Mouse (Mus musculus): Measurements from ENCODE around the gene Prtg. TPM values are rescaled to one million over a fixed set of nuclear protein-coding genes. Genes with fewer than 3 reads are reported as not detected.

Prtg gene
- total RNA-seq, 1 experiment from 2014 or later: 0.22 TPM

DNA sequence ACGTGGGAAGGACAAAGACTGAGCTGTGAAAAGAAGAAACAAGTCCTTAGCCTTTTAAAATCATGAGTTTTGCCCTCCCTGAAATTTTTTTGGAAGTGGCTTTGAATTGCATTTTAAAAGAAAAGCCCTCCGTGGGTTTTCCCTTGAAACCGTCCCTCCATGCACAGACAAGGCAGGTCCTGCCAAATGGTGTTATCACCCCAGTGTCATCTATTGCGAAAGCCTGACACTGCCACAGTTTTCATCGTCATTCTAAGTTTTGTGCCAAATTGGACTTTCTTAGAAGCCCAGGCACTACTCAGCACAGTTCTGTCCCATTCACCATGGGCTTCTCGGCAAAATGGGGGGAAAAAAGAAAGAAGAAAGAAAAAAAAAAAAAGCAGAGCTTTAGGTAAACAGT is 106.9 kb downstream of the Prtg start:
- peak; percentile 17 for DNase-seq

DNA sequence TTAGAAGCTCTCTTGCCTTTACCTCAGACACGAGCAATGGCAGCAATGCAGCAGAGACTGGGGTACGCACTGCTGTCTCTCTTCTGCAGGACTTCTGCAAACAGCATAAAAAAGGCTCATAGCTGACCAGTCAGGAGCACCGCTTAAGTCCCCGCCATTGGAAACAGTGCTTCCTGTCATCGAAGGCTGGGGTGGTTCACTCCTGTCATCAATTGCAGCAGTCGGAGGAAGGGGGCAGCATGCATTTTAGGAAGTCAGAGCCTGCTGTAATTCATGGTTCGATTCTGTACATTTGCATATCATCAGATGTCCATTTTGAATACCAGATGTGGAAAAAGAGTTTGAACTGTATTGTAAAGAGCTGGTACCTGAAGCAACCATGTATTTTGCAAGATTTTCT is 109.1 kb downstream of the Prtg start:
- DNase-seq: no peak

DNA sequence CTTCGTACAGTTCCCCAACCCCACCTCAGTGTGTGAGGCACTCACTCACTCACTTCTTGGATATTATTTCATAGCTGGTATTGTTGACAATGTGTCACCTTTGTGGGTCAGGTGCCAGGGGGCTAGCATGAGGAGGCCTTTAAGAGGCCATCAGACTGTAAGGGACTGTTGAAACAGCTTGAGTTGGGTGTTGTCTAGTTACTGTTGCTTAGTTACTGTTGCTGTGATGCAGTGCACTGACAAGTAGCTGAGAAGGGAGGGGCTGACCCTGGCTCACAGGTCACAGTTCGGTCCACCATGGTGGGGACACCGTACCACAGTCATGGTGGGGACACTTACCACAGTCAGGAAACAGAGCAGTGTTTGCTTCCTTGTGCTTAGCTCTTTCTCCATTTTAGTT is 116.4 kb downstream of the Prtg start:
- DNase-seq: no peak

- peak; percentile 75 for DNase-seq
These were observed 118.6 kb downstream of the Prtg start, which contains the start of gene Pygo1 for GRCm38 (mm10) chr9:72925021-72925934. TSS of gene Pygo1 (plus strand) at chr9:72925645.

DNA sequence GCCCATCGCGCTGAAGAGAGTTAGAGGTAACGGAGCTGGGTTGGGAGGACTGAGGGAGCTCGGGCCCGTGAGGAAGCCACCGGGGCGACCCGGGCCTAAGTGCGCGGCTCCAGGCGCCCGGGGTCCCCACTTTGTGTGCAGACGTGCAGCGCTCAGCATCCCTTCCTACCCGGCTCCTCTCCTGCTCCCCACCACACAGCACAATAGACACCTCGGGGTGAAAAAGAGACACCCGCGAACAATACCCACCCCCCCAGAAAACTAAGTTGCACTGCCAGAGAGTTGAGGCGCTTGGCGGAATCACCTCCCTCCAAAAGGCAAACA is 119.2 kb downstream of the Prtg start:
- DNase-seq: no peak

- DNase-seq: no peak
These were observed 124.6 kb downstream of the Prtg start for GRCm38 (mm10) chr9:72931166-72931790.

DNA sequence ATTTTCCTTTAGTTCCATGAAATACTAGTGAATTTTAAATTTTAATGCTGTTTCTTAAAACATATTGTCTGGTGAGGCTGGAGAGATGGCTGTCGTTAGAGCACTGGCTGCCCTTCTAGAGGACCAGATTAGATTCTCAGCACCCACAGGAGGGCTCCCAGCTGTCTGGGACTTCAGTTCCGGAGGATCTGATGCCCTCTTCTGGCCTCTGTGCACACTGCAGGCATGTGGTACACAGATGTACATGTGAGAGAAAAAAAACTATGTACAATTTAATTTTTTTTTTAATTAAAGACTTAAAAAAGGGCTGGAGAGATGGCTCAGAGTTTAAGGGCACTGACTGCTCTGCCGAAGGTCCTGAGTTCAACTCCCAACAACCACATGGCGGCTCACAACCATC is 128.6 kb downstream of the Prtg start:
- DNase-seq: no peak

DNA sequence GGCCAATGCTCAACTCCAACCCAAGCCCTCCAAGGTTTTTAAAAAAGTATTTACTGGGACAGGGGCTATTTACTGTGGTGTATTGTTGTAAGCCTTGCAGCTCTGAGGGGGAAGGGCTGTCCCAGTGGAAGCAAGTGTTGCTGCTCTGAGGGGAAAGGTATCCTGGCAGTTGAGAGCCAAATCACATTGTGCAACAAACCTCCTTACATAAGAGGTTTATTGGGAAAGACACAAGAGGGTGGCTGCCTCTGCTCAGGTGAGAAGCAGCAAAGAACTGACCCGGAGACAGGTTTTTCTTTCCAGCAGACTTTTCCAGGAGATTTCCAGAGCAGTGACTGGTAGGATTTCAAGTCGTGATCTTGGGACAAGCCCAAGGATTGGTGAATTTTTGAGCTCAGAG is 129.6 kb downstream of the Prtg start:
- peak; percentile 15 for DNase-seq

DNA sequence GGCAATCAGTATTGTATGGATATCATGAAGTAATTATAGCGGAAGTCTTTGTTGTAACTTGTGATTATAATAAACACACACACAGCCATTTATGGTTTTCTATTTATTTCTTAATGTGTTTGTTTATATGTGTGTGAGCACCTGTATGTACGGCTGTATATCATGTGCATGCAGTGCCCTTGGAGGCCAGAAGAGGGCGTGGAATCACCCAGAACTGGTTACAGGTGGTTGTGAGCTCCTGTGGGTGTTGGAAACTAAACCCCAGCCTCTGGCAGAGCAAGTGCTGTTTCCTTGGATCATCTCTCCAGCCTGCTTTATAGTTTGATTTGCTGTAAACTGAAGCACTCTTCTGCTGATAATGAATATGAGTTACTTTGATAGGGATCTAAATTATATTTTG is 136.8 kb downstream of the Prtg start:
- DNase-seq: no peak

GRCm38 (mm10) chr9:72944286-72944685 is 137.6 kb downstream of the Prtg start:
- no peak for DNase-seq

DNA sequence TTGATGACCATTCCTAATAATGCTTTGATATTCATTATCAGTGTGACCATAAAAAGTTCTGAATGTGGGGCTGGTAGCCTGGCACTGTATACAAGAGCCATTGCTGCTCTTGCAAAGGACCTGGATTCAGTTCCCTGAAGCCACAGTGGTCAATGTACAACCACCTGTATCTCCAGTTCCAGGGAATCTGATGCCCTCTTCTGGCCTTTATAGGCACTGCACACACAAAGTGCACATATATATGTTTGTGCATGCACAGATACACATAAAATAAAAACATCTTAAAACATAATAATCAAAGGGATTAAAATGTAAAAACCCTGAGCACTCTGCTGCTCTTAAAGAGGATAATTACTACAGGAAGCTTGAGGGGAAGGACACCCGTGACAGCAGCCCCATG is 140.3 kb downstream of the Prtg start:
- DNase-seq: no peak

- DNase-seq: no peak
These were observed 142.9 kb downstream of the Prtg start for GRCm38 (mm10) chr9:72949572-72949971.

GRCm38 (mm10) chr9:72954746-72955145 is 148.1 kb downstream of the Prtg start:
- DNase-seq: peak; percentile 55

- DNase-seq: peak; percentile 70
These were observed 148.9 kb downstream of the Prtg start for GRCm38 (mm10) chr9:72955546-72955945.

DNA sequence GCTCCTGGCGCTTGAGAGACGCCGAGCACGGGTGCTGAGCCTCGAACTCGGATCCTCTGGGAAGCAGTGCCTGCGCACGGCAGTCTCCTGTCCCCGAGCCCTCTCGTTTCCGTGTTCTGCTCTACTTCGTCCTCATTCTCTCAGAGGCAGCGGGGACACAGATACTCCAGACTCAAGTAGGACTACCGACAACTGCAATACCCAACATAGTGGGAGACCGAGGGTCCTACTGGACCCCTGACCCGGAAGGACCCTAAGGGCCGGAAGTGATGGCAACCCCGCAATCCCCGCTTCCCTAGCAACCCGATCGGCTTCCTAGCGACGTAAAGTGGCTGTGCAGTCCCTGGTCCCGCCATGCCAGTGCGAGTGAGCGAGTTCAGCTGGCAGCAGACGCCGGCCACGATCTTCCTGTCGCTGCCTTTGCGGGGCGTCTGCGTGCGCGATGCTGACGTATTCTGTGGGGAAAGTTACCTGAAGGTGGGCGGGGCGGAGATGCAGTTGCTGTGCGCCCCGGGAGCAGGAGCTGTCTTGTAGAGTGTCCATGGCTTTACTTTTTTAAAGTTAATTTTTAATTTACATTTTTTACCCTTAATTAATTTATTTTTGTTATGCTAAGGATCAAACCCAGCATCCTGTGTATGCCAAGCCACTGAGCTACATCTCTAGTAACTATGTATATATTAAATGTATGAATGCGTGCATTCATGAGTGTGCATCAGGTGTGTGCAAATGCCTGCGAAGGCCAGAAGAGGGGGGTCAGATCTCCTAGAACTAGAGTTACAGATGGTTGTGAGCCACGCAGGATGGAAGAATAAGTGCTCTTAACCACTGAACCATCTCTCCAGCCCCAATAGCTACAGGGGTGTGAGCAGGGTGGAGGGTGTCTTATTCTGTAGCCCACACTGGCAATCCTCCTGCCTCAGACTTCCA is 152.1 kb downstream of the Prtg start, which contains the start of the genes Dyx1c1 and Gm44503:
Dyx1c1 (plus strand) TSS at position 265 of the 930 bp plus-strand sequence.
Gm44503 (plus strand) TSS at position 332 of the 930 bp plus-strand sequence.
- peak; percentile 92 for DNase-seq

- no peak for DNase-seq
These were observed 154.7 kb downstream of the Prtg start for GRCm38 (mm10) chr9:72961346-72961745.

- no peak for DNase-seq
These were observed 155.3 kb downstream of the Prtg start for GRCm38 (mm10) chr9:72961959-72962358.

Other genes with a start within 250 kb of the Prtg start
- gene Nedd4, start 144.5 kb upstream of the Prtg start, total RNA-seq (2021): 490 and 493 TPM in 2 replicates
- gene Pygo1, start 118.8 kb downstream of the Prtg start, total RNA-seq (2021): 3.0 and 3.4 TPM in 2 replicates
- gene Dyx1c1, start 151.9 kb downstream of the Prtg start, total RNA-seq (2021): 0.78 and 1.1 TPM in 2 replicates
- gene Gm44503, start 152.0 kb downstream of the Prtg start, total RNA-seq (2021): not detected in 2 replicates
- 11.6 and 13.3 TPM in 2 replicates for gene Ccpg1os, start 178.5 kb downstream of the Prtg start, total RNA-seq (2021)
- 92.7 and 97.7 TPM in 2 replicates for gene Ccpg1, start 178.6 kb downstream of the Prtg start, total RNA-seq (2021)
- gene Pigb, start 233.5 kb downstream of the Prtg start, total RNA-seq (2021): 10.6 and 12.1 TPM in 2 replicates
- 27.4 and 28.0 TPM in 2 replicates for gene Rab27a, start 238.0 kb downstream of the Prtg start, total RNA-seq (2021)